Mouse (Mus musculus): ENCODE results near the gene Lpp. TPM values are rescaled to one million over a fixed set of nuclear protein-coding genes. Genes with fewer than 3 reads are reported as not detected.

The Lpp gene
- total RNA-seq (2021) = 10 to 100 TPM; 16.6 to 18.6 TPM
- long read RNA-seq, experiment 1, partial matches to known transcripts = 0 of 7 reads
- long read RNA-seq, experiment 1, other reads (novel, unspliced or antisense) = 7 of 7 reads
- long read RNA-seq, experiment 2, partial matches to known transcripts = 0 of 12 reads
- long read RNA-seq, experiment 2, other reads (novel, unspliced or antisense) = 12 of 12 reads

GRCm38 (mm10) chr16:24392651-24393555 is at the start of gene Lpp:
TSS of gene Lpp (plus strand) at chr16:24393507.
- peak in 1 of 2 experiments; percentile 56 for DNase-seq
- intact Hi-C loops (cut with DNase I) = loop anchor here (5.0 kb wide), 1 partner anchor 41 kb away; no protein-coding TSS in a partner anchor

GRCm38 (mm10) chr16:24347582-24348411 is 45.5 kb upstream of the Lpp start:
- intact Hi-C loops (cut with DNase I) = loop anchor here (5.0 kb wide), 2 partner anchors 105 to 360 kb away; partner anchors contain the start of genes Bcl6 and Gm37419
- peak in 1 of 2 experiments; percentile 9 for DNase-seq

DNA sequence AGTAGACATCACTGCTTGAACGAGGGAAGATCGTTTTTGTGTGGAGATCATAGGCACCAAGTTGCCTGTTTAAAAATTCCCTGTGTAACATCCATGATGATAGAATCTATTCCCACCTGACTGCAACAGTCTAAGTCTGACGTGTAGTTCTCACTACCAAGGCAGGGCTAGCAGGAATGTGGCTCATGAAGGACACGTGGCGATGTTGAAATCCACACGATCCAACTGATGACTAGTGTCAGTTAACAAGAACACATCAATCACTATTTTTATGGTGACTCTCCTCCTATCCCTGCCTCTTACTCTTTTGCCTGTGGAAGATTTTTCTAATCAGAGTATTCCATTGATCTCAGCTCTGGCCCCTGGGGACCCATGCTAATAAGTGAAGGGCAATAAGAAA is 43.0 kb upstream of the Lpp start:
- intact Hi-C loops (cut with DNase I) = loop anchor here (5.0 to 10.0 kb wide), 3 partner anchors 42 to 714 kb away; partner anchors contain the start of gene Lpp
- no peak for DNase-seq

GRCm38 (mm10) chr16:24350751-24351150 is 42.6 kb upstream of the Lpp start:
- no peak for DNase-seq
- intact Hi-C loops (cut with DNase I) = loop anchor here (5.0 to 10.0 kb wide), 3 partner anchors 42 to 714 kb away; partner anchors contain the start of gene Lpp

DNA sequence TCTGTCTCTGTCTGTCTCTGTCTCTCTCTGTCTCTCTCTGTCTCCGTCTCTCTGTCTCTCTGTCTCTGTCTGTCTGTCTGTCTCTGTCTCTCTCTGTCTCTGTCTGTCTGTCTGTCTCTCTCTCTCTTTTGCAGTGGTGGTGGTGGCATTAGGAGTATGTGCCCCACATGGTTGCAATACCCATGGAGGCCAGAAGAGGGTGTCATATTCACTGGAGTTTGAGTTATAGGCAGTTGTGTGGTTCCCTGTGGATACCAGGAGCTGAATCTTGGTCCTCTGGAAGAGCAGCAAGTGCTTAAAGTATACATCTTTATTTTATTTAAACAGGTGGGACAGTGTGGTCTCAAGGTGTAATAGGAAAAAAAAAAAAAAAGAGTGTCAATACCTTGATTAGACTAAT is 41.5 kb upstream of the Lpp start:
- intact Hi-C loops (cut with DNase I) = loop anchor here (5.0 to 10.0 kb wide), 3 partner anchors 40 to 713 kb away; partner anchors contain the start of gene Lpp

DNA sequence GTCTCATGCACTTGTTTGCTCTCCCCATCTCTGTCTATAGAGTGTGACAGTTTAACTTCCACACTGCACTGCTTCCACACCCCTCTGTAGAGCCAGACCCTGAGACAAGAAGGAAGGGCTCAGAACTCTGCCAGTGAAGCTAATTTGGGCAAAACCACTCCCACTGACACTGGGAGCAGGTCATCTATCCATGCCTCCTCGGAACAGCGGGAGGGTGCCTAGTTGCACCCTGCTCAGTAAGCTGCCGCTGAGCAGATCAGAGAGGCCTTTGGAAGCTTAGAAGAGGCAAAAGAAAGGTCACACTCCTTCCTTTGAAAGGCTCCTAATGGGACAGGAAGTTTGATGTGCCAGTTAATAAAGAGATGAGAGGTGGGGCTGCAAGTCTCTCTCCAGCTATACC is 39.5 kb upstream of the Lpp start:
- DNase-seq = no peak
- intact Hi-C loops (cut with DNase I) = loop anchor here (5.0 to 10.0 kb wide), 3 partner anchors 38 to 711 kb away; partner anchors contain the start of gene Lpp

More for the DNA sequence above, 41.5 kb upstream of the Lpp start:
- DNase-seq = no peak

GRCm38 (mm10) chr16:24361667-24362066 is 31.6 kb upstream of the Lpp start:
- no peak for DNase-seq
- intact Hi-C loops (cut with DNase I) = no loop called here

DNA sequence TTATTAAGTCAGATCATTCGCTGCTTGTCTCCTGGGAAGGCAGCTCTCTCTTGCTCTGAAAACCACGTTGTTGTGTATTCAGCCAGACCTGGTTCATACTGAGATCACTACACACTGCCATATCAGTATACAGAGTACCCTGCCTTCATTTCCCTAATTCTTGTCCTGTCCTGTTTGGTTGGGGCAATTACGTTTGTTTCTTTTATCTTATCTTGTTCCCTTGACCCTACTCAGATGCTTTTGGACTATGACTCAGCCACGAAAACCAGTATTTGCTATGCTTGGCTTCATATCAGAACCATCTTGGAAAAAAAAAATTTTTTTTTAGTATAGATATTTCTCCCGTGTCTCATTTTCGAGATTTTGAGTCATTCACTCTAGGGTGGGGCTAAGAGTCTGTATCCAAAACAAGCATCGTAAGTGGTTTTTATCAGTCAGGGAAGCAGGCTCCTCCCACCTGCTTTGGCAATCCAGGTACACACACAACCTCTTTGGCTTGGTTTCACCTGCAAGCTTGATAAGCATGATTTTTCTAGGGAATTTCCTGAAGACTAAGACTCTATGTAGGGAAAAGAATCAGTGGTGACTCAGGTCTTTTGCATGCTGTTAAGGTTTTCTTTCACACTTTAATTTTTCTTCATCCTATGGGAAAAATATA is 29.1 kb upstream of the Lpp start:
- intact Hi-C loops (cut with DNase I) = no loop called here
- DNase-seq = no peak

DNA sequence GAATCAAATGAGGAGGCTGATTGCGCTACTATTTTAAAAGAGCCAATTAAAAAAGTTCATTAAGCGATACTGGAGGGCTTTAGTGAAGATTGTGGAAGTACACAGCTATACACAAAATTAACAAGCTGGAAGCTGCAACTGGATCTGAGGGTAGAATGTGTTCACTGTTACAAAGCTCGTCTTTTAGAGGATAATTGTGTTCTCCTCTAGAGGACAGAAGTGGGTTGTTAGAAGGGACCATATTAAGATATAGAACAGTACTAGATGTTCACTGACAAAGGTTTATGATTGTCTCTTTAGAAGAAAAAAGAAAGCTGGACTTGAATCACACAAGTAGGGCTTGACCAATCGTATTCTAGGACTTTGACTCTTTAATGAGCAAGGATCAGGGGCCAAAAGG is 27.4 kb upstream of the Lpp start:
- intact Hi-C loops (cut with DNase I) = no loop called here
- no peak for DNase-seq

- intact Hi-C loops (cut with DNase I) = no loop called here
- no peak for DNase-seq
Observed at GRCm38 (mm10) chr16:24367071-24367470, 26.2 kb upstream of the Lpp start.

- no peak for DNase-seq
- intact Hi-C loops (cut with DNase I) = no loop called here
Observed at GRCm38 (mm10) chr16:24367506-24367905, 25.8 kb upstream of the Lpp start.

DNA sequence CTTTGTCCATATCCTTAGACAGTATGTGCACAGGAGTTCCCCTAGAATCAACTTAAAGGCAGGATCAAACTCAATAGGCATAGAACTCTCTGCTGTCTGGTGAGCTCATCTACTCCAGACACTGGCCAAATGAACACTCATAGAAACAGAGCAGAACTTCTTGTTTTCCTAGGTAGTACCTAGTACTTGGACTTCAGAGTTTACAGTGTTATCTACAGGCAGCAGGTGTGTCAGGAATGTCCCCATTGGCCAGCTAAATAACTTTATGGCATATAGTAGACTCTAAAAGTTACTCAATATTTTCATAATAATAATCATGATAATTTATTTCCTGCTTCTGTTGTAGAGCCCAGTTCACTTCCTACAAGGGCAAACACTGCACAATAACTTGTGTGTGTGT is 16.8 kb upstream of the Lpp start:
- DNase-seq = no peak
- intact Hi-C loops (cut with DNase I) = no loop called here

DNA sequence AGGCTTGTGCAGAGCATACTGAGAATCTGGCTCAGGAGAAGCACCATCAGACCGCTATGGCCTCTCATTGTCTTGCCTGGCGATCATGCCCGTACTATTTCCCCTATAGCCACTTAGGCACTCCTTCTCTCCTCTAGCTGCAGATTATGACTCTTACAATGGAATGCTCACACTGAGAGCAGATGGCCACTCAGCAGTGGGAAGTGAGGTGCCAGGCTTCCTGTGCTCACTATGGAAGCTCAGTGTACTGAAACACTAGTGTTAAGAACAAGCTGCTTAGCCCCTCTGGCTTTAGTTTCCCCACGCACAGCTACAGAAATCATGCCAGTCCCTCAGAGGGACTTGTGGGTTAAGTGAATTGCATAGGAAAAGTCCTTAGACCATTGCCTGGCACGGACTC is 2.7 kb upstream of the Lpp start:
- no peak for DNase-seq
- intact Hi-C loops (cut with DNase I) = loop anchor here (5.0 kb wide), 1 partner anchor 38 kb away; no protein-coding TSS in a partner anchor

DNA sequence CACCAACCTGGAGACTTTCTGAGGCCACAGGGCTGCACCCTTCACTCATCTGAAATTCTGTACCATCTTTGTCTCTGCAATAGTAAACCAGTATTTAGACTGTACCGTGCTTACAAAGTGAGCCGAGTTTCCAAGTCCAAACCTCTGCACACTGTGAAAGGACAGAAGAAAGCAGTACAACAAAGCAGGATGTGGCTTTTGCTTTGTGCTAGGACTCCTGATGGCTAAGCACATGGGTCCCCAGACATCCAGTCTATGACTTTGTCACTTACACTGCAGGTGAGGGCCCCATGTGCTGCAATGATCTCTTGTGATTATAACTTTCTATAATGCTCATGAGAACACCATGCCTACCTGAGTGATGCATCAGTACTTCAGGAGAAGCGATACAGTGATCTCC is 2.2 kb upstream of the Lpp start:
- intact Hi-C loops (cut with DNase I) = loop anchor here (5.0 kb wide), 1 partner anchor 39 kb away; no protein-coding TSS in a partner anchor
- DNase-seq = no peak

- DNase-seq = no peak
Observed at GRCm38 (mm10) chr16:24391901-24392300, 1.4 kb upstream of the Lpp start.

DNA sequence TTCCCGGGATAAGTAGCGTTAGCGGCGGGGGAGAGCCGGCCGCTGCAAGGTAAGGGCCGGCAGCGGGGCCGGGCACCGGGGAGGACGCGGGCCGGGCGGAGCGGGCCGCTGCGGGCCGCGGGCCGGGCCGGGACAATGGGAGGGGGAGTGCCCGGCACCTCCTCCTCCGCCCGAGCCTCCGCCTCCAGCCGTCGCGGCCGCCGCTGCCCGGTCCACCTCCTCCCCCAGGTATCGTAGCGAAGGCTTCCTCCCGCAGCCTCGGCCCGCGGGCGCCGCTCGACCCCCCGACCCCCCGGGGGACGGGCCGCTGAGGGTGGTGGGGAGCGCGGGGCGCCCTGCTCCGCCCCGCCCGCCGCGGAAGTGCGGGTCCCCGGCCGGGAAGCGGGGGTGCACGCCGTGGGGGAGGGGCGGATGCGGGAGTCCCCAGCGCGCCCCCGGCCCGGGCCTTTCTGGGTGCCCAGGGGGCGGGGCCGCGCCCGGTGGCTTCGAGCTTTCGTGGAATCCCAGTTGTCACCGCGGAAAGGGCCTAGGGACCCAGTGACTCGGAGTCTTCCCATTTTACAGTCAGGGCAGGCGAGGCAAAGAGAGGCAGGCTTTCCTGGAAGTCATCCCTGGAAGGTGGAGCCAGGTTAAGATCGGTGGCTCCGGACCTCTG is 376 bp downstream of the Lpp start:
- intact Hi-C loops (cut with DNase I) = loop anchor here (5.0 kb wide), 1 partner anchor 41 kb away; no protein-coding TSS in a partner anchor
- peak; percentile 58 to 71 for DNase-seq

More at GRCm38 (mm10) chr16:24391901-24392300, 1.4 kb upstream of the Lpp start:
- intact Hi-C loops (cut with DNase I) = loop anchor here (5.0 kb wide), 1 partner anchor 40 kb away; no protein-coding TSS in a partner anchor

GRCm38 (mm10) chr16:24394211-24394991 is 1.1 kb downstream of the Lpp start:
- DNase-seq = peak in 1 of 2 experiments; percentile 26
- intact Hi-C loops (cut with DNase I) = loop anchor here (5.0 kb wide), 1 partner anchor 42 kb away; no protein-coding TSS in a partner anchor

- intact Hi-C loops (cut with DNase I) = loop anchor here (5.0 kb wide), 2 partner anchors 67 to 82 kb away; no protein-coding TSS in a partner anchor
- DNase-seq = no peak
Observed at GRCm38 (mm10) chr16:24395100-24395499, 1.8 kb downstream of the Lpp start.

Measured in gastrocnemius, postnatal 36 days (tissue).